Mouse (Mus musculus): ENCODE results near the gene Slc25a13. TPM values are rescaled to one million over a fixed set of nuclear protein-coding genes. Genes with fewer than 3 reads are reported as not detected.

The Slc25a13 gene
- total RNA-seq, 2 experiments from 2014 or later, result 1.6 to 2.1 TPM

DNA sequence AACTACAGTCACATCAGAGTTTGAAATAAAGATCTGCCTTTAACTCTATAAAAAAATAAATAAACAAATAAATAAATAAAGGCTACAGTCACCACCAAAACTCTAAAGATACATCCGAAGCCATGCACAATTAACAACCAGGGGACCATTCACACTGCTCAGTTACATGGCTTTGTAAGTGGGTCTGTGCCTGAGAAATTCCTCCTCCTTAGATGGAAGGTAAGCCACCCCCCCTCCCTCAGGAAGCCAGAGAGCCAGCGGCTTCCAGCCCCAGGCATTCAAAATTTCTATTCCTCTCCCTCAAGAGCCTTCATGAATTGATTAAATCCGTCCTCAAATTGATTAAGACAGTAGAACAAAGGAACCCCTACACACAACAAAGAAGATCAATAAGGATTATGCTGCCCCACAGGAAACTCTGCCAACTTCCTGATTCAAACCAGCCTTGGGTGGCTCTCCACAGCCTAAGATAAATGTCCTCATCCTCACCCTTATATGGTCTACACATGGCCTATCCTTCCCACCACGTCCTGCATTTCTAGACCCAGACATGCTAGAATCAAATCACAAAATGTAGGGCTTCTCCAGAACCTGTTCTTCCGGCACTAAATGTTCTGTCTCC lies 41.5 kb downstream of the Slc25a13 start:
- intact Hi-C loops (cut with DNase I), result no loop called here
- DNase-seq (ENCODE audit: low spot score in 2 of 2), result no peak

- no peak for DNase-seq (ENCODE audit: low spot score in 2 of 2)
- intact Hi-C loops (cut with DNase I), result no loop called here
These were observed 42.9 kb downstream of the Slc25a13 start for GRCm38 (mm10) chr6:6173935-6174561.

DNA sequence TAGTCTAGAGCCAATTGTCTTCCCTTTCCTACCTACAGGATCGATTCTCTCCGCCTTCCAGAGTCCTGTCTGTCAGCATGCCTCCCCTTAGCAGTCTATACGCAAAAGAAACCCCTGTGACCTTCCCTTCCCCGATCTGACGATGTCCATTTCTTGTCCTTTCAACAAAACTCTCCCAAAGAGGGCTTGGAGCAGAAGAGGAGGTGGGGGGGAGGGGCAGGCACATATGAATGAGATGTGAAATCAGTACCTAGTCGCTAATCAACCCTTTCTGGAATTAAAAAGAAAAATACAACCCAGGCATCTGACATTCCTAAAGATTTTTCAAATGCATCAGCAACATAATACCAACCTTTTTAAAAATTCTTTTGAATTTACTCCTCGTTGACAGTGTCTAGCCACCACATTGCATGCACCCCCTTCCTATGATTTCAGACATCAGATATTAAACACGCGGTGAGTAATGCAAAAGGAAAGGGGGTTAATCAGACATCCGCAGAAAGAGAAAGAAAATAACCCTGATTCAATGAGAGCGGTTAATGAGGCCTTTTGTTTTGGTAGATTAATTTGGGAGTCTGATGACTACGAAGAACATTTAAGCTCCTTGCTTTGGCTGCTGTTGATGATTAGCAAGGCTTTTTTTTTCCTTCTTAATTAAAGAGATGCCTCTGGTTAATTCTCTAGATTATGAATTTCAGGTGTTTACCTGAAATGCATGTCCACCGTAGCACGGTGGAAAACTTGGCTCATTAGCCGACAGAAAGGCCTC lies 43.6 kb downstream of the Slc25a13 start:
- intact Hi-C loops (cut with DNase I), result no loop called here
- no peak for DNase-seq (ENCODE audit: low spot score in 2 of 2)

DNA sequence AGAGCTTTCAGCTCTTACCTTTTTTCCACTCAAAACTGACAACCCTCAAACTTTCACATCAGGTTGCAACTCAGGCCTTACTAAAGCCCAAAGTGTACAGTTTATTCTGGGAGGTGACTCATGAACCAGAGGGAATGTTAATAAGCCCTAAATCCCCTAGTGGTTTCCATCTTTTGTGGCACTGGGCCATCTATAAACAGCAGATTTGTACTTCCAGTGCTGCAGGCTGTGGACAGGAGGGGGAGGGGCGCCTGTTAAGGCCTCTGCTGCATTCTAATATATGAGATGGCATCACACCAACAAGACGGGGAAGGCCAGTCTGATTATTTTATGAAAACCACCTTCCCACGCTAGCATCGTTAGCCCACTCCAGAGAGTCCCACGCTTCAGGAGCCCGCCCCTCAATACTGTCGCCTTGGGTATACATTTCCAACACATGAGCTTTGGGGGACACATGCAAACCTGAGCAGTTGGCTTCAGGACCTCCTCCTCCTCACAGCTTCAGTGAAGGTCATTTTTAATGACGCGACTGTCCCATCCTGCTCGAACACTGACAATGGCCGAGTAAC lies 48.3 kb downstream of the Slc25a13 start:
- intact Hi-C loops (cut with DNase I), result no loop called here
- no peak for DNase-seq (ENCODE audit: low spot score in 2 of 2)

DNA sequence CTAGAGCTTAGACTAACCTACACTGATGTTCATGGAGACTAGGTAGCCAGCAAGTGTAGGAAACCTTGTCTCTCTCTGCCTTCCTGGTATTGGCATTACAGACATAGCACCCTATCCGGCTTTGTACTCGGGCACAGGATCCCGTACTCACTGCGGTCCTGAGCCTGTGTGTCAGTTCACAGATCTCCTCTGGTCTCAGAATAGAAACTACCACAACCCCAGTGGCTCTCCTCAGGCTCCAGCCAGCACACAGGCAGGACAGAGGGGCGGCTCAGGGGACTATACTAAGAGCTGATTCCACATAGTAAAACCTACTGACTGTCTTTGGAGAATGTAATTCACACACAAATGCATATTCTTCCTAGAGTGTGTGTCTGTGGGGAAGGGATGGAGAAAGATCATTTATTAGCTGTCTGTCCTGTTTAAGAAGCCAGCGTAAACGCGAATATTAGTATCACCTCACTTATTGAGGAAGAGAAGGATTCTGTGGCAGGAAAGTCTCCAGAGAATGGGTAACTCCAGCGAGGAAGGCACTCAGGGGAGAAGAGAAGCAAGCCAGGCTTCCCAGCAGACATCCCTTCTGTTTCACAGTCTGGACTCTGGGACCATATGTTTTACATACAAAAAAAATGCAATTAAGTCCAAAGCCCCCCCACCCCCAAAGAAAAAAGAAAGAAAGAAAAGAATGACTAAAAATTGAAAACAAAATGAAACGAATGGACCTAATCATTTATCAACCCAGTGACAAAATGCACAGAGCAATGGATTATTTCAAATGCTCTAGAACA lies 49.4 kb downstream of the Slc25a13 start:
- DNase-seq (ENCODE audit: low spot score in 2 of 2), result no peak
- intact Hi-C loops (cut with DNase I), result no loop called here

DNA sequence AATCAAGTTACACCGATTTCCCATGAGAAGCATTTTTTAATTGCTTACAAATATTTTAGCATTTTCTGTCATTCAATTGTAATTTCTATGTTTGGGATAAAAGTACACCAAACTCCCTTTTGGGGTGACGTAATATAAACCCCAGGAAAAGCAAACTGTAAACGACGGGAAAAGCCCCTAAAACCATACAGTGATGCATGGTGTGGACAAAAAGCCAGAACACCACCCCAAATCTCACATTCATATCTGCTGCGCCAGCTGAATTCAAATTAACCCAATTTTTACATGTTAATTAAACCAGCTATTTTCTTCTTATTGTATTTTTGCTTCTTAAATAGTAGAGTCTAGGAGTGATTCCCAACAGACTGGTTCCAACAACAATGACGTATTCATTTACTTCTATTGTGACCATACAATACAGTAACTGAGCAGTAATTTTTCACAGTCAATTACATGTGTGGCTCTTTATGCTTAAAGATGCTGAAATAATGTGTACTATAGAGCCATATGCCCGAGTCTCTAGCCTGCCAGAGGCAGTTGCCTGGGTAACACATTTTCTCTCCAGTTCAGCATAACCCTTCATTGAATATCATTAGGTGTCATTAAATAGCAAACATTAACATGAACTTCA lies 53.9 kb downstream of the Slc25a13 start:
- intact Hi-C loops (cut with DNase I), result no loop called here
- DNase-seq (ENCODE audit: low spot score in 2 of 2), result no peak

DNA sequence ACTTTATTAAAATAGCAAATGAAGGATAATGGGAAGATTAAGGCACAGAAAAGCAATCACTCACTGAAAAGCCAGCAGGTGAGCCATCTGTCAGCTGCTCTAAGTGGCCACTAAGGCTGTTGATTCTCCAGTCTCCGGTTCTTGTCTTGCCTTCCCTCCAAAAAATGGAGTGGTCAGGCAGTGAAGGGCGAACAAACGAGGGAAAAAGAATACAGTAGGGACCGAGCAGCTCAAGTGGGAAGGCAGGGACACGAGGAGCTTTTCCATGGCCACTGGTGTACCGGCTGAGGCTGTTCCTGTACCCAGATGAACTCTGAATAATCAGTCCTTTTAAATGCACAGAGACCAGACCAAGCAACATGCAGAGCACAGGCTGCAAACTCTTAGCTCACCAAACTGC lies 54.8 kb downstream of the Slc25a13 start:
- intact Hi-C loops (cut with DNase I), result no loop called here
- DNase-seq (ENCODE audit: low spot score in 2 of 2), result no peak

GRCm38 (mm10) chr6:6160645-6161426 lies 56.1 kb downstream of the Slc25a13 start:
- no peak for DNase-seq (ENCODE audit: low spot score in 2 of 2)
- intact Hi-C loops (cut with DNase I), result no loop called here

- no peak for DNase-seq (ENCODE audit: low spot score in 2 of 2)
- intact Hi-C loops (cut with DNase I), result no loop called here
These were observed 57.6 kb downstream of the Slc25a13 start for GRCm38 (mm10) chr6:6159221-6159859.

DNA sequence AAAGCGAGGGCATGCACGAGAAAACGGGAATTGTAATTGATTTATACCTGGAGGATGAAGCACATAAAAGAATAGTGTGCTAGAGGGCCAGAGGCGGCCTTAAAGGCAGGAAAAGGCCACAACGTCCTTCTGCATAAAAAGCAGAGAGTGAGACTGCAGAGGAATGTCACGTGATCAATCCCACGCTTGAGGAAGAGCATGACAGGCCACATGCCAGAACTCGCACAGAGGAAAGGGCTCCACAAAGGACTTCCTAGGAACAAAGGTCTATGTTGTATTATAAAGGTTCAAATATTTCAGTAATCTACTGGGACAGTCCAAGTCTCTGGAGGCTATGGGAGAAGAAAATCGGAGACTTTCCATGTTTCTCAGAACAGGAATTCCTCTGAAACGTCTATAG lies 63.5 kb downstream of the Slc25a13 start:
- intact Hi-C loops (cut with DNase I), result no loop called here
- DNase-seq (ENCODE audit: low spot score in 2 of 2), result no peak

DNA sequence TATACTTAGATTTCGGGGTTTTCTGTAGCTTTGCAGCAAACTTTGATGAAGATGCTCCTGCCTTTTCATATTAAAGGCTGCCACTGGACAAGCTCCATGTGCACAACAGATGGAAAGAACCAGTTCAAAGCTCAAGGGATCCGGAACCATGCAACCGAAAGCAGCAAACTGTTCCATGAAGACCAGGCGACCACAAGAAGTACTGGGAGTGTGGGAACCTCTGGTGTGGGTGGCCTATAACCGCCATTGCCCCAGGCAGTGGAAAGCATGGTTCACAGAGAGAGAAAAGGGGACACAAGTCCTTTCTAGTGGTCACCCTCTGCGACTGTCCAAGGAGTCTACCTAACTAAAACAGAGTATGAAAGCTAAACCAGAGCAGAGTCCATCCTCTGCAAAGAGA lies 66.2 kb downstream of the Slc25a13 start:
- intact Hi-C loops (cut with DNase I), result no loop called here
- DNase-seq (ENCODE audit: low spot score in 2 of 2), result no peak

GRCm38 (mm10) chr6:6149751-6150150 lies 67.2 kb downstream of the Slc25a13 start:
- no peak for DNase-seq (ENCODE audit: low spot score in 2 of 2)
- intact Hi-C loops (cut with DNase I), result no loop called here

DNA sequence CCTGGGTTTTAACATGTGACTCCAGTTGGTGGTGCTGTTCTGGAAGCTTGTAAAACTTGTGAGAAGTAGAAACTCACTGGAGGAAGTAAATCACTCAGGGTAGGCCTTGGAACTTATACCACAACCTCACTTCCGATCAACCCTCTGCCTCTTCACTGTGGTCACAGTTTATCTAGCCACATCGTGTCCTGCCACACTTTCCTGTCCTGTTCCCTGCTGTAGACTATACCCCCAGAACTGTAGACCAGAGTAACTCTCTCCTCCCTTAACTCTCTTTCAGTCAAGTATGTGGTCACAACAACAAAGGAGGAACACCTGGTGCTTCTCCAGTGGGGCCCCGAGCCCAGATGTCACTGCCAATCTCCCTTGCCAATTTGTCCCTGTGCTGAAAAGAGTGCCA lies 67.6 kb downstream of the Slc25a13 start:
- intact Hi-C loops (cut with DNase I), result no loop called here
- DNase-seq (ENCODE audit: low spot score in 2 of 2), result no peak

- intact Hi-C loops (cut with DNase I), result no loop called here
- DNase-seq (ENCODE audit: low spot score in 2 of 2), result no peak
These were observed 71.6 kb downstream of the Slc25a13 start for GRCm38 (mm10) chr6:6145412-6145811.

- DNase-seq (ENCODE audit: low spot score in 2 of 2), result no peak
- intact Hi-C loops (cut with DNase I), result no loop called here
These were observed 73.4 kb downstream of the Slc25a13 start for GRCm38 (mm10) chr6:6143525-6143924.

- intact Hi-C loops (cut with DNase I), result no loop called here
- no peak for DNase-seq (ENCODE audit: low spot score in 2 of 2)
These were observed 76.6 kb downstream of the Slc25a13 start for GRCm38 (mm10) chr6:6140370-6140769.

GRCm38 (mm10) chr6:6139061-6139460 lies 77.9 kb downstream of the Slc25a13 start:
- intact Hi-C loops (cut with DNase I), result no loop called here
- no peak for DNase-seq (ENCODE audit: low spot score in 2 of 2)

DNA sequence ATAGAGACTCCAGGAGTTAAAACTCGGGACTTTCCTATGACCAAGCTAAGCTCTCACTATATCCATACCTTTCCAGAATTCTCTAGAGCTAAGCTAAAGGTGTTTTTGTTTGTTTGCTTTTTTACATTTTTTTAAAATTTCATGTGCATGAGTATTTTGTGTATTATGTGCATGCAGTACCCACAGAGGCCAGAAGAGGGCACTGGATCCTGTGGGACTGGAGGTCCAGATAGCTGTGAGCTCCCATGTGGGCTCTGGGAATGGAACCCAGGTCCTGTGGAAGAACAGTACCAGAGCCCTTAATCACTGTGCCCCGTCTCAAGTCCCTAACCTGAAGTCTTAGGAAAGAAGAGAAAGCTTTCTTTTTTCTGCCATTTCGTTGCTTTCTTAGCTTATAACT lies 80.2 kb downstream of the Slc25a13 start:
- no peak for DNase-seq (ENCODE audit: low spot score in 2 of 2)
- intact Hi-C loops (cut with DNase I), result no loop called here
